Mouse (Mus musculus): ENCODE data around the gene Nrbp1. TPM values are rescaled to one million over a fixed set of nuclear protein-coding genes. Genes with fewer than 3 reads are reported as not detected.

Gene Nrbp1
- polyA plus RNA-seq, 1 experiment from 2014 or later, result 169 TPM

- WGBS, result 94% methylated on average over 8 of the region's 8 CpGs
- Histone ChIP-seq H3K9ac (no peak overlapping the region), H3K27ac (no peak overlapping the region), H3K4me3 (no peak overlapping the region), H3K27me3 (replicated peaks) (no peaks in the 10 kb centered on the region), H3K9me3 (no peaks in the 10 kb centered on the region), H3K4me1 (peaks cover 5% of the 10 kb centered on the region; the same call in 1 of the 2 replicates), H3K4me2 (no peak overlapping the region), H3K36me3 (replicated peaks) (peaks cover 35% of the 10 kb centered on the region)
- no peak for ATAC-seq (replicated peaks)
These were observed 13.1 kb downstream of the Nrbp1 start for GRCm38 (mm10) chr5:31253806-31254205.

DNA sequence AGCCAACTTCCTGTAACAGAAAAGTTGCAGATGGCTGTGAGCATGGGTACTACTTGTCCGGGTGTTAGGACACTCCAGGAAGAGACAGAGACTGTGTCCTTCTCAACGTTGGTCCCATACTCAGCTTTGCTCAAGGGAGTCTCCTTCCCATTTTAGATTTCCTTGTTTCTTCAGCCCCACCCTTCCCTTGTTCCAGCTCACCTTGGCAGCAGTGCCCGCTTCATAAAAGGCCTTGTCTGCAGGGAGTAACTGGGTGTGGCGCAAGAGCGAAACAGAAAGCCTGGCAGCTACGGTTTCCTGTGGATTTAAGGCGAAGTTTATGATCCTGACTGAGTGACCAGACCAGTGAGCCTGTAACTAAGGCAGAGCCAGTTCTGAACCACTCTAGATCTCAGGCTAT, 13.8 kb downstream of the Nrbp1 start:
- ATAC-seq (replicated peaks), result no peak

GRCm38 (mm10) chr5:31254901-31255300, 14.2 kb downstream of the Nrbp1 start:
- Histone ChIP-seq H3K4me2 (no peak overlapping the region), H3K36me3 (replicated peaks) (peaks cover 35% of the 10 kb centered on the region), H3K27ac (no peak overlapping the region), H3K4me3 (no peak overlapping the region), H3K4me1 (peaks cover 5% of the 10 kb centered on the region; the same call in 1 of the 2 replicates), H3K27me3 (replicated peaks) (no peaks in the 10 kb centered on the region), H3K9me3 (no peaks in the 10 kb centered on the region), H3K9ac (no peak overlapping the region)
- 90% methylated on average over 8 of the region's 8 CpGs for WGBS
- ATAC-seq (replicated peaks), result no peak

More for the DNA sequence above, 13.8 kb downstream of the Nrbp1 start:
- H3K36me3 ChIP-seq (replicated peaks), result peaks cover 35% of the 10 kb centered on the region
- WGBS, result 87% methylated on average over 7 of the region's 7 CpGs
- no peaks in the 10 kb centered on the region for H3K9me3 ChIP-seq
- H3K4me3 ChIP-seq, result no peak overlapping the region
- H3K9ac ChIP-seq, result no peak overlapping the region
- H3K4me2 ChIP-seq, result no peak overlapping the region
- peaks cover 5% of the 10 kb centered on the region; the same call in 1 of the 2 replicates for H3K4me1 ChIP-seq
- no peaks in the 10 kb centered on the region for H3K27me3 ChIP-seq (replicated peaks)
- no peak overlapping the region for H3K27ac ChIP-seq

DNA sequence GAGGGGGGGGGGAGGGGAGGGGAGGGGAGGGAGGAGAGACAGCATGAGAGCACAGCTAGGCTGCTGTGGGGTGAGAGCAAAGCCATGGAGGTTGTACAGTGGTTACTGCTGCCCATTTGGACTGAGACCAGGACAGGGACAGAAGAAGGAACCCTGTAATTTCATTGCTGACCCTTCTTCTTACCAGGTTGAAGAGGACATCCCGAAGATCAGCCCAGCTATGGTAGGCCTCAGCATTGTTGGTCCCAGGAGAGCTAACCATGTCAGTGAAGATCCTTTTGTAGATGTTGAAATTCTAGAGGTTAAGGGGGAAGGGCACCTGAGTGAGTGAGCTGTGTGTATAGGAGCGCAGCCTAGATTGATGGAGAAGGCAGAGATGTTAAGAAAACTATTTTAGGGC, 14.7 kb downstream of the Nrbp1 start:
- H3K9me3 ChIP-seq, result no peaks in the 10 kb centered on the region
- ATAC-seq (replicated peaks), result no peak
- H3K4me1 ChIP-seq, result peaks cover 5% of the 10 kb centered on the region; the same call in 1 of the 2 replicates
- no peak overlapping the region for H3K9ac ChIP-seq
- H3K4me2 ChIP-seq, result no peak overlapping the region
- no peaks in the 10 kb centered on the region for H3K27me3 ChIP-seq (replicated peaks)
- H3K4me3 ChIP-seq, result no peak overlapping the region
- WGBS, result 90% methylated on average over 2 of the region's 2 CpGs
- peaks cover 35% of the 10 kb centered on the region for H3K36me3 ChIP-seq (replicated peaks)
- no peak overlapping the region for H3K27ac ChIP-seq

DNA sequence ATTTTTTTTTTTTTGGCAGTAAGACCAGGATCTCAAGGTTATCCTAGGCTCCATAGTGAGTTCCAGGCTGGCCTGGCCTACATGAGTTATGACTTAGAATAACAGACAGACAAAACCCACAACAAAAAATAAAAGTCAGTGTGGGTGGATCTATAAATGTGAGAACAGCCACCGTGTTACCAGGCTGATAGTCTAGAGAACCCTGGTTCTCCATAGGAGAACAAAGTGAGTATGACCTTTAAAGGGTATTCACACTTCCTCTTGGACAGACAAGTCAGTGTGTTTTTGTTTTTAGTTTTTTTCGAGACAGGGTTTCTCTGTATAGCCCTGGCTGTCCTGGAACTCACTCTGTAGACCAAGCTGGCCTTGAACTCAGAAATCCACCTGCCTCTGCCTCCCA, 15.3 kb downstream of the Nrbp1 start:
- Histone ChIP-seq H3K4me1 (peaks cover 5% of the 10 kb centered on the region; the same call in 1 of the 2 replicates), H3K4me2 (no peak overlapping the region), H3K9ac (no peak overlapping the region), H3K27me3 (replicated peaks) (no peaks in the 10 kb centered on the region), H3K4me3 (no peak overlapping the region), H3K36me3 (replicated peaks) (peaks cover 37% of the 10 kb centered on the region), H3K27ac (no peak overlapping the region), H3K9me3 (no peaks in the 10 kb centered on the region)
- 94% methylated on average over 2 of the region's 2 CpGs for WGBS
- no peak for ATAC-seq (replicated peaks)

DNA sequence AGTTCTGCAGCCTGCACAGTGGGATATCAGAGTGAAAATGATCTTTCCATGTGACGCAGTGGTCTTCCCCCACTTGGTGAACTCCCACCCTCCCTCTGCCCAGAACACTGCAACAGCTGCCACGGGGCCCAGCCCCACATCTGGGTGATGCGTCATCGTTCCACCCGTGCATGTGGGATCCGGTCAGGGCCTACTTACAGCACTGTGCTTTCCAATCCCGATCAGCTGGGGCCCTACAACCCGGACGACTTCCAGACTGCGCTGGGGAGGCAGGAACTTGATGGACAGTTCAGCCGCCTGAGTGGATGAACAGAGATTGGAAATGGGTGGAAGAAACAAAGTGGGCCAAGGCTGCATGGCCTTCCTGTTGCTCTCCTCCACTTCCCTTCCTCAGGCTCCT, 17.0 kb downstream of the Nrbp1 start:
- Histone ChIP-seq H3K9me3 (no peaks in the 10 kb centered on the region), H3K4me2 (no peak overlapping the region), H3K36me3 (replicated peaks) (peaks cover 48% of the 10 kb centered on the region), H3K27ac (no peak overlapping the region), H3K4me1 (no peaks in the 10 kb centered on the region), H3K27me3 (replicated peaks) (no peaks in the 10 kb centered on the region), H3K9ac (no peak overlapping the region), H3K4me3 (no peak overlapping the region)
- WGBS, result 94% methylated on average over 11 of the region's 11 CpGs
- ATAC-seq (replicated peaks), result no peak

DNA sequence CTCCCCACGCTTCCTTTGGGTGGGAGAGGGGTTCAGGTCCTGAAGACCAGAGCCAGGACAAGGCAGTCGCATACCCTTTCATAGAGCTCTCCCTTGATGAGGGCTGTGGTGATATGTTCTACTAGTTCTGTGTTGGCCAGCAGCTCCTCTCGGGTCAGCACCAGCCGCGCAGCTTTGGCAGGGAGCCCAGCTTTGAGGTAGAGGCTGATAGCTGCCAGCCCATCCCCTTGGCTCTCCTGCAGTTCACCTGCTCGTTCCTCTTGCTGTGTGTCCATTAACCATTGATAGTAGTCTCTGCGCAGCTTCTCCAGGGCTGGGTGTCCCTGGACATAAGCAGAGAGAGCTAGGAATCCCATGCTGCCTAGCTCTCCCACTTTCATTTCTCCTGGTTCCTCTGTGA, 25.4 kb downstream of the Nrbp1 start:
- 91% methylated on average over 7 of the region's 7 CpGs for WGBS
- Histone ChIP-seq H3K27ac (no peak overlapping the region), H3K36me3 (replicated peaks) (peaks cover 47% of the 10 kb centered on the region), H3K9me3 (no peaks in the 10 kb centered on the region), H3K4me3 (no peak overlapping the region), H3K4me2 (no peak overlapping the region), H3K4me1 (no peaks in the 10 kb centered on the region), H3K27me3 (replicated peaks) (no peaks in the 10 kb centered on the region), H3K9ac (no peak overlapping the region)
- no peak for ATAC-seq (replicated peaks)

GRCm38 (mm10) chr5:31267686-31268085, 27.0 kb downstream of the Nrbp1 start:
- H3K9ac ChIP-seq, result no peak overlapping the region
- no peak overlapping the region for H3K27ac ChIP-seq
- no peak for ATAC-seq (replicated peaks)
- no peak overlapping the region for H3K4me3 ChIP-seq
- no peaks in the 10 kb centered on the region for H3K4me1 ChIP-seq
- no peaks in the 10 kb centered on the region for H3K27me3 ChIP-seq (replicated peaks)
- no peaks in the 10 kb centered on the region for H3K9me3 ChIP-seq
- WGBS, result 55% methylated on average over 6 of the region's 6 CpGs
- no peak overlapping the region for H3K4me2 ChIP-seq
- peaks cover 36% of the 10 kb centered on the region for H3K36me3 ChIP-seq (replicated peaks)

GRCm38 (mm10) chr5:31273018-31273417, 32.4 kb downstream of the Nrbp1 start:
- H3K4me2 ChIP-seq, result no peak overlapping the region
- H3K9me3 ChIP-seq, result no peaks in the 10 kb centered on the region
- no peaks in the 10 kb centered on the region for H3K4me1 ChIP-seq
- no peaks in the 10 kb centered on the region for H3K27me3 ChIP-seq (replicated peaks)
- peaks cover 47% of the 10 kb centered on the region for H3K36me3 ChIP-seq (replicated peaks)
- ATAC-seq (replicated peaks), result no peak
- no peak overlapping the region for H3K9ac ChIP-seq
- H3K27ac ChIP-seq, result no peak overlapping the region
- 90% methylated on average over 6 of the region's 6 CpGs for WGBS
- no peak overlapping the region for H3K4me3 ChIP-seq

DNA sequence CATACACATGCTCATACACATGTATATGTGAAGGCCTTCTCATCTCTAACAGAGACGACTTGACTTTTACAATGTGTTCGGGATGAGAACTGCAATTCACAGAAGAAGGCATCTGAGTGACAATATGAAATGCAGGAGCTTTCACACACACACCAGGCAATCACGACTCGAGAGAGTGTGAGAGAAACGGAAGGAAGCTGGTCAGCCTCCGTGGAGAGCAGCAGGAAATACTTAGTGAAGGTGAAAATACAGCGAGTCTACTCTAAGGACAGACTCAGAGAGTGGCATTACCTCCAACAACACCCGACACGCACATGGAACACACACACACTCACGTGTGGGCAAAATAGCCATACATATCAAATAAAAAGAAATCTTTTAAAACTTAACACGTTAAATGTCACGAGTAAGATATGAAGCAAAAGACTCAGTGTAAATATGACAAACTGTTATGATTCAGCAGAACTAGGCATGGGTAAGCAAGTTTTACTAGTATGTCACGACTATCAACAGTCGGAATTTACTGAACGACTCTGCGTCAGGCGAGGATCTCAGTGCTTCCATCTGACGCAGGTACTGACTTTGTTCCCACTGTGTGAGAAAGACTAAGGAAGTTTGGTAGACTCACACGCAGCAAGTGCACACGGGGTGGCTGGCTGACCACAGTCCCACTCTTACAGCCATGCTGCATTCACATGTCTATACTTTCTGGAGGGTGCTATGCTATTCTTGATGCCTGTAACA, 38.8 kb downstream of the Nrbp1 start:
- ATAC-seq (replicated peaks), result no peak
- Histone ChIP-seq H3K27ac (no peak overlapping the region), H3K4me3 (no peak overlapping the region), H3K4me2 (no peak overlapping the region), H3K9ac (no peak overlapping the region), H3K4me1 (no peaks in the 10 kb centered on the region), H3K27me3 (replicated peaks) (no peaks in the 10 kb centered on the region), H3K9me3 (no peaks in the 10 kb centered on the region), H3K36me3 (replicated peaks) (peaks cover 49% of the 10 kb centered on the region)
- WGBS, result 89% methylated on average over 20 of the region's 20 CpGs

GRCm38 (mm10) chr5:31288225-31288624, 47.6 kb downstream of the Nrbp1 start:
- H3K9ac ChIP-seq, result no peak overlapping the region
- H3K4me1 ChIP-seq, result peaks cover 18% of the 10 kb centered on the region
- H3K27me3 ChIP-seq (replicated peaks), result no peaks in the 10 kb centered on the region
- H3K4me2 ChIP-seq, result no peak overlapping the region
- no peak overlapping the region for H3K27ac ChIP-seq
- 81% methylated on average over 4 of the region's 4 CpGs for WGBS
- ATAC-seq (replicated peaks), result no peak
- H3K9me3 ChIP-seq, result no peaks in the 10 kb centered on the region
- peaks cover 36% of the 10 kb centered on the region for H3K36me3 ChIP-seq (replicated peaks)
- no peak overlapping the region for H3K4me3 ChIP-seq

- Histone ChIP-seq H3K4me2 (no peak overlapping the region), H3K27ac (no peak overlapping the region), H3K9ac (no peak overlapping the region), H3K4me3 (no peak overlapping the region), H3K4me1 (peaks cover 23% of the 10 kb centered on the region), H3K36me3 (replicated peaks) (peaks cover 32% of the 10 kb centered on the region), H3K9me3 (no peaks in the 10 kb centered on the region), H3K27me3 (replicated peaks) (no peaks in the 10 kb centered on the region)
- WGBS, result 84% methylated on average over 3 of the region's 3 CpGs
- ATAC-seq (replicated peaks), result no peak
These were observed 48.0 kb downstream of the Nrbp1 start for GRCm38 (mm10) chr5:31288655-31289054.

- no peak for ATAC-seq (replicated peaks)
- Histone ChIP-seq H3K9me3 (no peaks in the 10 kb centered on the region), H3K27ac (no peak overlapping the region), H3K4me2 (peak overlapping the region; percentile 73), H3K9ac (no peak overlapping the region), H3K27me3 (replicated peaks) (no peaks in the 10 kb centered on the region), H3K4me1 (peaks cover 33% of the 10 kb centered on the region), H3K36me3 (replicated peaks) (peaks cover 22% of the 10 kb centered on the region), H3K4me3 (peak overlapping the region; percentile 46)
- WGBS, result 82% methylated on average over 3 of the region's 3 CpGs
These were observed 49.1 kb downstream of the Nrbp1 start for GRCm38 (mm10) chr5:31289626-31290230.

Data from midbrain, embryonic 15.5 days (tissue).